Mouse (Mus musculus) stomach, postnatal 0 days (tissue): ENCODE measurements around the gene Scaf8. TPM values are rescaled to one million over a fixed set of nuclear protein-coding genes. Genes with fewer than 3 reads are reported as not detected.
"Not testable (repeated sequence)": the region's sequence is repeated elsewhere in the genome, so short reads cannot be mapped to it uniquely, and the experiment has no call there.

Experiments used
- ATAC-seq: fragments of 200-750 bp; cut with Nextera tagmentation; 2 replicates; pipeline ENCODE4 v1.8.0; 2017; ENCODE audit not compliant: low FRiP score, low TSS enrichment
- DNase-seq: peaks from one replicate; pipeline ENCODE4 v3.0.0-alpha.2; 2016; ENCODE audit warnings: low spot score
- H3K27ac ChIP-seq: fragments of 300-500 bp; sonication (generic); replicated peaks from 2 replicates; pipeline ENCODE4 v1.5.1; 2014; ENCODE audit warnings: mild to moderate bottlenecking, control low read depth
- H3K27me3 ChIP-seq: fragments of 300-500 bp; sonication (generic); 2 replicates; pipeline ENCODE4 v1.6.1; 2014; ENCODE audit warnings: low read length; ENCODE audit not compliant: control insufficient read depth, insufficient read depth
- H3K36me3 ChIP-seq: fragments of 300-500 bp; sonication (generic); 2 replicates; pipeline ENCODE4 v1.6.1; 2014; ENCODE audit warnings: low read length, mixed read lengths; ENCODE audit not compliant: control insufficient read depth, insufficient read depth
- H3K4me1 ChIP-seq: fragments of 300-500 bp; sonication (generic); replicated peaks from 2 replicates; pipeline ENCODE4 v1.6.1; 2014; ENCODE audit warnings: antibody characterized with exemption; ENCODE audit not compliant: control insufficient read depth, insufficient read depth
- H3K4me2 ChIP-seq: fragments of 300-500 bp; sonication (generic); replicated peaks from 2 replicates; pipeline ENCODE4 v1.6.1; 2014; ENCODE audit warnings: low read depth, mild to moderate bottlenecking, control low read depth, moderate library complexity
- H3K4me3 ChIP-seq: fragments of 300-500 bp; sonication (generic); 2 replicates; pipeline ENCODE4 v1.5.1; 2014; ENCODE audit warnings: low read depth, low read length, control low read depth
- H3K9ac ChIP-seq: fragments of 300-500 bp; sonication (generic); 2 replicates; pipeline ENCODE4 v1.6.1; 2014; ENCODE audit warnings: mild to moderate bottlenecking, low read length, control low read depth, mixed read lengths
- H3K9me3 ChIP-seq: fragments of 300-500 bp; sonication (generic); 2 replicates; pipeline ENCODE4 v1.6.1; 2016; ENCODE audit warnings: low read length; ENCODE audit not compliant: control insufficient read depth
- CTCF ChIP-seq: IDR thresholded peaks from 2 replicates; pipeline ENCODE4 v1.5.1; 2016; ENCODE audit warnings: antibody characterized with exemption, low read depth, mild to moderate bottlenecking, moderate library complexity
- EP300 ChIP-seq: optimal IDR thresholded peaks from 2 replicates; pipeline ENCODE3; 2016; ENCODE audit warnings: antibody characterized with exemption
- WGBS: fragments of 180-500 bp; shearing (Covaris S2); extraction: QIAGEN DNeasy Blood & Tissue Kit; methylation state at CpG from one replicate; pipeline ENCODE4 v1.1.7; 2014; 5-methylcytosine and 5-hydroxymethylcytosine counted together
- polyA plus RNA-seq: library from polyadenylated mRNA; unstranded; fragments of >200 nt; fragmentation: Nextera tagmentation; extraction: Ambion mirVana; gene quantifications from 2 replicates; pipeline ENCODE4 v1.2.1, GENCODE M21; 2015

Scaf8 gene
- polyA plus RNA-seq, 1 experiment from 2014 or later = 6.7 TPM

DNA sequence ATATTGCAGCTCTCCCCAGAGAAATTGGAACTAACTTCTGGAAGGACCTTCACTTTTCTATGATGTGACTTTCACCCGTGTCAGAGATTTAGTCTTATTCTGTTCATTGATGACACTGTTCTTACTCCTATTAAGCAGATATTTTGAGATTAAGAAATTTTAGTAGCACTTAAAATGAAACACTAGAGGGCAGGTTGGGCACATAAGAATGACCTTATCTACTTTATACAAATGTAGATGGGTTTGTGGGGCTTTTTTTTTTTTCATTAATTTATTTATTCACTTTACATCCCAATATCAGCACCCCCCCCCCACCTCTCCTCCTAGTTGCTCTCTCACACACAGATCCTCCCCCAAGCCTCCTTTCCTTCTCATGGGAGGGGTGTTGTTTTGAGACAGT is 15.5 kb upstream of the Scaf8 start:
- TF ChIP-seq CTCF = peak; percentile 46
- not testable (repeated sequence) for H3K4me1 ChIP-seq, H3K36me3 ChIP-seq, H3K9me3 ChIP-seq, H3K4me3 ChIP-seq, DNase-seq, ATAC-seq, H3K4me2 ChIP-seq, H3K9ac ChIP-seq, H3K27ac ChIP-seq, H3K27me3 ChIP-seq
- WGBS = 76% methylated on average over 1 of the region's 1 CpGs

- Histone ChIP-seq H3K4me3 (peak overlapping the region; percentile 27), H3K36me3 (no peaks in the 10 kb centered on the region), H3K4me2 (peak overlapping the region; percentile 56), H3K9me3 (no peaks in the 10 kb centered on the region), H3K27me3 (no peaks in the 10 kb centered on the region), H3K27ac (no peak overlapping the region), H3K9ac (peak overlapping the region; percentile 60), H3K4me1 (no peaks in the 10 kb centered on the region)
- peak; percentile 88 for DNase-seq
- no peak for TF ChIP-seq EP300
- no peak for TF ChIP-seq CTCF
- peak; percentile 94 for ATAC-seq
- WGBS = 4% methylated on average over 14 of the region's 14 CpGs
These were observed 12.2 kb upstream of the Scaf8 start for GRCm38 (mm10) chr17:3102336-3103165.

- no peak overlapping the region for H3K4me2 ChIP-seq
- DNase-seq (no peak), ATAC-seq (no peak)
These were observed 10.4 kb upstream of the Scaf8 start for GRCm38 (mm10) chr17:3104154-3104931.

DNA sequence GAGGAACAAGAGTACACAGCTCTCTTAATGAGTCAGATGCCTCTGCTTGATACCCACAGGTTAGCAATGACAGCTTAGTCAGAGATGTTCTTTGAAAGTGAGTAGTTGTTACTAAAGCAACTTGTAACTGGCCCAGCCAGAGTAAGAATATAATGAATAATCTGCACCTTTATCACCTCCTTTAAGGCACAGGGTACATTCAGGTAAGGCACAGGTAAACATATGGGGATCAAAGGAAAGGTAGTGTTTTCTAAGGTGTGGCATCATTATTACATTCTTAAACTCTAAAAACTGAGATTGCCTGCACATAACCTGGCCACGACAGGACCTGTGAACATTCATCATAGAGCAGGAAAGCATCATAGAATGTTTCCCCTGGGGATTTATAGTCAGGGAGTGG is 9.8 kb upstream of the Scaf8 start:
- TF ChIP-seq EP300 (no peak), CTCF (no peak)
- WGBS = 57% methylated on average over 1 of the region's 1 CpGs
- H3K4me3 ChIP-seq = no peak overlapping the region
- peak; percentile 69 for ATAC-seq
- no peak overlapping the region for H3K9ac ChIP-seq
- H3K27ac ChIP-seq = no peak overlapping the region
- H3K4me2 ChIP-seq = no peak overlapping the region
- no peaks in the 10 kb centered on the region for H3K4me1 ChIP-seq
- no peaks in the 10 kb centered on the region for H3K9me3 ChIP-seq
- no peaks in the 10 kb centered on the region for H3K36me3 ChIP-seq
- no peak for DNase-seq
- no peaks in the 10 kb centered on the region for H3K27me3 ChIP-seq

More at GRCm38 (mm10) chr17:3104154-3104931, 10.4 kb upstream of the Scaf8 start:
- TF ChIP-seq EP300 (no peak), CTCF (peak; percentile 55)
- H3K4me1 ChIP-seq = no peaks in the 10 kb centered on the region
- no peaks in the 10 kb centered on the region for H3K27me3 ChIP-seq
- no peaks in the 10 kb centered on the region for H3K36me3 ChIP-seq
- H3K4me3 ChIP-seq = no peak overlapping the region
- WGBS = 79% methylated on average over 6 of the region's 6 CpGs
- H3K27ac ChIP-seq = no peak overlapping the region
- H3K9ac ChIP-seq = no peak overlapping the region
- H3K9me3 ChIP-seq = no peaks in the 10 kb centered on the region

- no peak for ATAC-seq
- H3K27ac ChIP-seq = peak overlapping the region; percentile 100
- peak overlapping the region; percentile 97 for H3K9ac ChIP-seq
- H3K4me3 ChIP-seq = peak overlapping the region; percentile 91
- 2% methylated on average over 16 of the region's 16 CpGs for WGBS
- TF ChIP-seq CTCF (no peak), EP300 (no peak)
- H3K36me3 ChIP-seq = no peaks in the 10 kb centered on the region
- no peaks in the 10 kb centered on the region for H3K4me1 ChIP-seq
- peak overlapping the region; percentile 78 for H3K4me2 ChIP-seq
- H3K9me3 ChIP-seq = no peaks in the 10 kb centered on the region
- H3K27me3 ChIP-seq = no peaks in the 10 kb centered on the region
- peak; percentile 21 for DNase-seq
These were observed 925 bp upstream of the Scaf8 start for GRCm38 (mm10) chr17:3113737-3114357.
